Mouse (Mus musculus): ENCODE results near the gene Grik3.

GRCm38 (mm10) chr4:125592663-125593062 lies 102.2 kb downstream of the Grik3 start:
- TF ChIP-seq ZNF384 (IDR thresholded peaks at IDR 0.05; ENCODE audit: low read depth, low read length) (no peak), MAFK (IDR thresholded peaks at IDR 0.05; ENCODE audit: insufficient read depth, low read depth, low read length) (no peak)
